Comparison of ENCODE assay signal across 8 mouse cellular contexts in genomic region chr4:156203001-156203412, GRCm38 (mm10). TPM values are rescaled to one million over a fixed set of nuclear protein-coding genes. Genes with fewer than 3 reads are reported as not detected.
DNase-seq lines count a peak whose midpoint lies in the region; ATAC-seq and TF ChIP-seq lines count a peak whose summit lies in the region.

Gene AW011738 (plus strand): TSS chr4:156203304.

- no peak for TF ChIP-seq RAD21 in MEL (IDR thresholded peaks at IDR 0.05; ENCODE audit: low read depth, low read length)

- H3K4me2 ChIP-seq in heart, embryonic 15.5 days: peak within 1 kb of the TSS; percentile 97
- peak within 1 kb of the TSS; percentile 98 for H3K4me2 ChIP-seq in kidney, postnatal 0 days (ENCODE audit: low read length)
- peak within 1 kb of the TSS; percentile 91 for H3K4me2 ChIP-seq in lung, embryonic 15.5 days
- peak within 1 kb of the TSS; percentile 87 for H3K4me2 ChIP-seq in neural tube, embryonic 15.5 days

- H3K79me2 ChIP-seq in MEL (ENCODE audit: control insufficient read depth, insufficient read depth, low read length, poor library complexity): peaks cover 15% of the 10 kb centered on the region

- peak; percentile 77 to 83 for TF ChIP-seq POLR2A in MEL (IDR thresholded peaks at IDR 0.05; ENCODE audit: control insufficient read depth in 1 of 2, insufficient read depth in 1 of 2, low read depth in 1 of 2, low read length in 2 of 2, poor library complexity in 1 of 2)
- peak; percentile 50; the same call in 1 of the 2 replicates for TF ChIP-seq POLR2A in brain, embryonic 14.5 days (IDR thresholded peaks at IDR 0.05; ENCODE audit: borderline replicate concordance, extremely low read depth, insufficient read depth, insufficient read length, poor library complexity, severe bottlenecking)

- H3K27ac ChIP-seq in MEL (ENCODE audit: control insufficient read depth, low read depth, low read length): peak within 1 kb of the TSS; percentile 93
- peak within 1 kb of the TSS; percentile 82 for H3K27ac ChIP-seq in heart, embryonic 15.5 days
- H3K27ac ChIP-seq in kidney, postnatal 0 days: peak within 1 kb of the TSS; percentile 88
- H3K27ac ChIP-seq in lung, embryonic 15.5 days: no peak within 1 kb of the TSS; the same call in 1 of the 2 replicates
- peak within 1 kb of the TSS; percentile 77 for H3K27ac ChIP-seq in neural tube, embryonic 15.5 days (replicated peaks)

- no peaks in the 10 kb centered on the region for H3K27me3 ChIP-seq in MEL (ENCODE audit: control insufficient read depth in 1 of 2, insufficient read depth in 2 of 2, low read length in 2 of 2)
- H3K27me3 ChIP-seq in erythroblast, embryonic 14.5 days (ENCODE audit: control insufficient read depth): peaks cover 70% of the 10 kb centered on the region
- no peaks in the 10 kb centered on the region for H3K27me3 ChIP-seq in heart, embryonic 15.5 days
- H3K27me3 ChIP-seq in kidney, postnatal 0 days (ENCODE audit: insufficient read depth, low read length): no peaks in the 10 kb centered on the region
- peaks cover 20% of the 10 kb centered on the region for H3K27me3 ChIP-seq in lung, embryonic 15.5 days
- H3K27me3 ChIP-seq in neural tube, embryonic 15.5 days (replicated peaks): peaks cover 11% of the 10 kb centered on the region

- WGBS in heart, embryonic 15.5 days: under 1% methylated on average over 38 of the region's 39 CpGs
- 0% methylated on average over 38 of the region's 39 CpGs for WGBS in kidney, postnatal 0 days
- WGBS in lung, embryonic 15.5 days: 0% methylated on average over 39 of the region's 39 CpGs
- under 1% methylated on average over 36 of the region's 39 CpGs for WGBS in neural tube, embryonic 15.5 days

- peak; percentile 97 for DNase-seq in MEL (ENCODE audit: low read depth, low spot score)
- DNase-seq in brain, embryonic 14.5 days (ENCODE audit: low read depth): peak; percentile 90
- peak; percentile 84 for DNase-seq in kidney, postnatal 0 days (ENCODE audit: low spot score)
- DNase-seq in thymus, postnatal 36 days: peak; percentile 66 to 82

- peaks cover 0 to 9% of the 10 kb centered on the region in 2 experiments; a peak in 2 of 4 replicates for H3K36me3 ChIP-seq in MEL (ENCODE audit: control insufficient read depth in 1 of 2, insufficient read depth in 2 of 2, low read length in 2 of 2)
- no peaks in the 10 kb centered on the region for H3K36me3 ChIP-seq in erythroblast, embryonic 14.5 days (ENCODE audit: control insufficient read depth)
- no peaks in the 10 kb centered on the region for H3K36me3 ChIP-seq in heart, embryonic 15.5 days
- no peaks in the 10 kb centered on the region for H3K36me3 ChIP-seq in kidney, postnatal 0 days (ENCODE audit: insufficient read depth, low read length)
- H3K36me3 ChIP-seq in lung, embryonic 15.5 days: no peaks in the 10 kb centered on the region
- no peaks in the 10 kb centered on the region for H3K36me3 ChIP-seq in neural tube, embryonic 15.5 days

- peak within 1 kb of the TSS; percentile 88 for H3K9ac ChIP-seq in MEL (ENCODE audit: control insufficient read depth, low read depth, low read length, poor library complexity, severe bottlenecking)
- peak within 1 kb of the TSS; percentile 78 for H3K9ac ChIP-seq in heart, embryonic 15.5 days
- peak within 1 kb of the TSS; percentile 73 for H3K9ac ChIP-seq in kidney, postnatal 0 days (ENCODE audit: low read depth, low read length)
- peak within 1 kb of the TSS; percentile 56 for H3K9ac ChIP-seq in lung, embryonic 15.5 days
- peak within 1 kb of the TSS; percentile 68 for H3K9ac ChIP-seq in neural tube, embryonic 15.5 days (replicated peaks)

- no peaks in the 10 kb centered on the region for H3K9me3 ChIP-seq in MEL (replicated peaks; ENCODE audit: insufficient read depth, low read length)
- H3K9me3 ChIP-seq in erythroblast, embryonic 14.5 days (ENCODE audit: control insufficient read depth, low read length): peaks cover 10% of the 10 kb centered on the region; the same call in 1 of the 2 replicates
- no peaks in the 10 kb centered on the region for H3K9me3 ChIP-seq in heart, embryonic 15.5 days (replicated peaks)
- H3K9me3 ChIP-seq in kidney, postnatal 0 days (replicated peaks; ENCODE audit: low read length): no peaks in the 10 kb centered on the region
- no peaks in the 10 kb centered on the region for H3K9me3 ChIP-seq in lung, embryonic 15.5 days
- H3K9me3 ChIP-seq in neural tube, embryonic 15.5 days (replicated peaks): no peaks in the 10 kb centered on the region

- peak within 1 kb of the TSS; percentile 71 to 94 for H3K4me3 ChIP-seq in MEL (ENCODE audit: control insufficient read depth in 1 of 2, insufficient read depth in 1 of 2, low read depth in 2 of 2, low read length in 2 of 2)
- H3K4me3 ChIP-seq in erythroblast, embryonic 14.5 days (replicated peaks): peak within 1 kb of the TSS; percentile 64
- H3K4me3 ChIP-seq in heart, embryonic 15.5 days: peak within 1 kb of the TSS; percentile 69
- H3K4me3 ChIP-seq in kidney, postnatal 0 days (replicated peaks; ENCODE audit: low read depth, low read length): peak within 1 kb of the TSS; percentile 66
- peak within 1 kb of the TSS; percentile 52 for H3K4me3 ChIP-seq in lung, embryonic 15.5 days
- H3K4me3 ChIP-seq in neural tube, embryonic 15.5 days (replicated peaks): peak within 1 kb of the TSS; percentile 52

- H3K4me1 ChIP-seq in MEL (ENCODE audit: control insufficient read depth in 1 of 2, insufficient read depth in 2 of 2, low read length in 2 of 2): peaks cover 6 to 24% of the 10 kb centered on the region in 2 experiments; a peak in 3 of 4 replicates
- H3K4me1 ChIP-seq in erythroblast, embryonic 14.5 days (ENCODE audit: control insufficient read depth): peaks cover 47% of the 10 kb centered on the region
- H3K4me1 ChIP-seq in heart, embryonic 15.5 days (replicated peaks): peaks cover 18% of the 10 kb centered on the region
- peaks cover 9% of the 10 kb centered on the region; the same call in 1 of the 2 replicates for H3K4me1 ChIP-seq in kidney, postnatal 0 days (replicated peaks; ENCODE audit: insufficient read depth, low read length)
- H3K4me1 ChIP-seq in lung, embryonic 15.5 days: peaks cover 18% of the 10 kb centered on the region
- H3K4me1 ChIP-seq in neural tube, embryonic 15.5 days: peaks cover 23% of the 10 kb centered on the region

- ATAC-seq in heart, embryonic 15.5 days (replicated peaks; ENCODE audit: insufficient number of reproducible peaks, insufficient read depth, low FRiP score, low read depth): peak; percentile 86
- peak; percentile 70 for ATAC-seq in kidney, postnatal 0 days (replicated peaks; ENCODE audit: low FRiP score, low read depth)
- ATAC-seq in lung, embryonic 15.5 days (ENCODE audit: borderline replicate concordance, extremely low read depth, low FRiP score, low TSS enrichment): peak; percentile 77; the same call in 1 of the 2 replicates
- peak; percentile 74 for ATAC-seq in neural tube, embryonic 15.5 days (ENCODE audit: low FRiP score)

- no peak for TF ChIP-seq EP300 in MEL (IDR thresholded peaks at IDR 0.05; ENCODE audit: low read depth in 1 of 2, low read length in 2 of 2)

- no peak for TF ChIP-seq CTCF in MEL (IDR thresholded peaks at IDR 0.05 in 2 of 3, conservative IDR thresholded peaks at IDR 0.05 in 1 of 3; ENCODE audit: control insufficient read depth in 1 of 3, insufficient read depth in 1 of 3, low read depth in 2 of 3, low read length in 3 of 3, poor library complexity in 1 of 3, severe bottlenecking in 1 of 3)
- no peak for TF ChIP-seq CTCF in brain, embryonic 14.5 days (IDR thresholded peaks at IDR 0.05; ENCODE audit: borderline replicate concordance, extremely low read depth, insufficient read depth, insufficient read length)
- TF ChIP-seq CTCF in kidney, postnatal 0 days (IDR thresholded peaks at IDR 0.05; ENCODE audit: low read depth): no peak

TF ChIP-seq in MEL, 35 proteins besides CTCF, POLR2A, EP300 and RAD21:
- TF ChIP-seq NELFE (IDR thresholded peaks at IDR 0.05; ENCODE audit: low read depth, low read length) (peak; percentile 78), POLR2AphosphoS2 (IDR thresholded peaks at IDR 0.05; ENCODE audit: low read length) (peak; percentile 60; the same call in 1 of the 2 replicates), HCFC1 (IDR thresholded peaks at IDR 0.05; ENCODE audit: low read depth, low read length) (0 out of 2 replicates have a peak, but pooled peaks have one; percentile 47), ELF1 (IDR thresholded peaks at IDR 0.05; ENCODE audit: low read depth, low read length) (no peak), ETS1 (IDR thresholded peaks at IDR 0.05; ENCODE audit: low read depth, low read length) (peak; percentile 47; the same call in 1 of the 2 replicates), MAZ (IDR thresholded peaks at IDR 0.05; ENCODE audit: low read depth, low read length) (peak; percentile 33; the same call in 1 of the 2 replicates), UBTF (IDR thresholded peaks at IDR 0.05; ENCODE audit: borderline replicate concordance, insufficient read depth, low read depth, low read length) (no peak), ZMIZ1 (IDR thresholded peaks at IDR 0.05; ENCODE audit: low read depth, low read length) (peak; percentile 90)

RNA-seq across cellular contexts. Expression of gene AW011738, which starts in this region (rescaled TPM):
- 1.9 and 3.2 TPM in 2 replicates for total RNA-seq in MEL (2012; rRNA removed)
- 1 to 10 TPM in 1 of 2 experiments, not detected in 1; 3.8 TPM for polyA plus RNA-seq in MEL (2012; ENCODE audit: insufficient read depth in 1 of 2, insufficient read length in 2 of 2, low read depth in 1 of 2, low replicate concordance in 2 of 2, missing spikeins in 1 of 2)
- polyA plus RNA-seq in brain, embryonic 14.5 days (2012; rRNA removed): 3.5 and 4.8 TPM in 2 replicates
- polyA plus RNA-seq in erythroblast, embryonic 14.5 days (2012): 0.13 and 0.15 TPM in 2 replicates
- polyA plus RNA-seq in heart, embryonic 15.5 days (2015; fragmentation: Nextera tagmentation; extraction: Ambion mirVana): 3.0 and 5.0 TPM in 2 replicates
- polyA plus RNA-seq in kidney, postnatal 0 days (2015; fragmentation: Nextera tagmentation; extraction: Ambion mirVana): 4.8 and 5.1 TPM in 2 replicates
- 2.7 and 3.5 TPM in 2 replicates for polyA plus RNA-seq in lung, embryonic 15.5 days (2015; fragmentation: Nextera tagmentation; extraction: Ambion mirVana)
- 4.2 and 6.2 TPM in 2 replicates for polyA plus RNA-seq in neural tube, embryonic 15.5 days (2015; fragmentation: Nextera tagmentation; extraction: Ambion mirVana)
